Comparison of ENCODE assay signal across 26 mouse cellular contexts in the genomic region with DNA sequence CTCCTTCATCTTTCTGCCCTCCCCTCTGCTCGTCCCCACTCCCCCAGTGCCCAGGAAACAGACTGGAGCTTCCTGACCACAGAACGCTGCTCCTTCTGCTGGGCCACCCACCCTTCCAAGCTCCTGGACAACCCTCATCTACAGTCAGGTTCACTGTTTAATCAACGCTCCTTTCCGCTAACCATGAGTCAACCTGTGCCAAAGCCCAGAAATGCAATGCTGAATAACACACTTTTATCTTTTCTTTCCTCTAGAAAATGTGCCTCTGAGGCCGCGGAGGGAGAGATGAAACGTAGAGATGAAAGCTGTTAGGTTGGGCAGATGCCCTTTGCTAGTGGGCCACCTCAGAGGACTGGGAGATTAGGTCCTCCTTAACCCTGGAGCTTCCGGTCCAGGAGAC. TPM values are rescaled to one million over a fixed set of nuclear protein-coding genes. Genes with fewer than 3 reads are reported as not detected.
A peak's percentile ranks its signal among the peaks of the same experiment; 100 is the strongest.
DNase-seq lines count a peak whose midpoint lies in the region; ATAC-seq lines count a peak whose summit lies in the region.
"Had no signal": no experiment of that assay in that cellular context is flagged by ENCODE, and none has a peak within 500 bp of the region (broad histone marks: within the 10 kb centered on the region; RNA-seq: fewer than 3 reads in every experiment).

No protein-coding gene starts in this region.

- peaks cover 5% of the 10 kb centered on the region; the same call in 1 of the 2 replicates for H3K4me1 ChIP-seq in midbrain, embryonic 11.5 days (ENCODE audit: control insufficient read depth, insufficient read depth, low read length)
- peaks cover 14% of the 10 kb centered on the region; the same call in 1 of the 2 replicates for H3K4me1 ChIP-seq in midbrain, embryonic 10.5 days
- H3K4me1 ChIP-seq in liver, embryonic 15.5 days (replicated peaks): peaks cover 34% of the 10 kb centered on the region
- no peaks in the 10 kb centered on the region for H3K4me1 ChIP-seq in hindbrain, embryonic 16.5 days (ENCODE audit: control insufficient read depth, insufficient read depth, low read depth, low read length)
- H3K4me1 ChIP-seq: lung, embryonic 15.5 days had no signal

- no peak overlapping the region for H3K27ac ChIP-seq in midbrain, embryonic 11.5 days (ENCODE audit: low read depth, low read length)
- H3K27ac ChIP-seq in midbrain, embryonic 10.5 days (replicated peaks): no peak overlapping the region
- peak overlapping the region; percentile 73 for H3K27ac ChIP-seq in liver, embryonic 15.5 days (replicated peaks)
- H3K27ac ChIP-seq in hindbrain, embryonic 16.5 days (ENCODE audit: low read depth, low read length): no peak overlapping the region
- H3K27ac ChIP-seq: forebrain, embryonic 10.5 days; forebrain, embryonic 15.5 days; heart, embryonic 13.5 days; hindbrain, embryonic 15.5 days; limb, embryonic 10.5 days; limb, embryonic 15.5 days; lung, embryonic 15.5 days; neural tube, embryonic 13.5 days had no signal

- peaks cover 4% of the 10 kb centered on the region; the same call in 1 of the 2 replicates for H3K27me3 ChIP-seq in midbrain, embryonic 11.5 days (ENCODE audit: control insufficient read depth, insufficient read depth, low read length)
- peaks cover 42% of the 10 kb centered on the region for H3K27me3 ChIP-seq in midbrain, embryonic 10.5 days (ENCODE audit: low read depth, poor library complexity, severe bottlenecking)
- no peaks in the 10 kb centered on the region for H3K27me3 ChIP-seq in liver, embryonic 15.5 days
- H3K27me3 ChIP-seq in hindbrain, embryonic 16.5 days (replicated peaks; ENCODE audit: control insufficient read depth, insufficient read depth, low read length): no peaks in the 10 kb centered on the region; the same call in 1 of the 2 replicates
- H3K27me3 ChIP-seq: forebrain, embryonic 15.5 days; heart, embryonic 13.5 days; lung, embryonic 15.5 days had no signal

- H3K9me3 ChIP-seq in midbrain, embryonic 11.5 days (ENCODE audit: control insufficient read depth, low read length): no peaks in the 10 kb centered on the region
- H3K9me3 ChIP-seq in midbrain, embryonic 10.5 days (replicated peaks): no peaks in the 10 kb centered on the region
- H3K9me3 ChIP-seq in liver, embryonic 15.5 days (replicated peaks): no peaks in the 10 kb centered on the region
- H3K9me3 ChIP-seq in hindbrain, embryonic 16.5 days (ENCODE audit: control insufficient read depth, low read length): no peaks in the 10 kb centered on the region
- H3K9me3 ChIP-seq: forebrain, embryonic 10.5 days; forebrain, embryonic 15.5 days; heart, embryonic 13.5 days; hindbrain, embryonic 15.5 days; limb, embryonic 10.5 days; limb, embryonic 15.5 days; lung, embryonic 15.5 days; neural tube, embryonic 13.5 days had no signal

- no peak for ATAC-seq in midbrain, embryonic 11.5 days (ENCODE audit: low FRiP score)
- ATAC-seq in liver, embryonic 15.5 days (ENCODE audit: insufficient read depth): 0 out of 2 replicates have a peak, but pooled peaks have one; percentile 28
- ATAC-seq in hindbrain, embryonic 16.5 days: no peak
- ATAC-seq: forebrain, embryonic 15.5 days; intestine, embryonic 16.5 days had no signal

- no peak overlapping the region for H3K9ac ChIP-seq in midbrain, embryonic 11.5 days (ENCODE audit: low read length)
- peak overlapping the region; percentile 19; the same call in 1 of the 2 replicates for H3K9ac ChIP-seq in liver, embryonic 15.5 days
- H3K9ac ChIP-seq in hindbrain, embryonic 16.5 days (ENCODE audit: low read depth, low read length): no peak overlapping the region
- H3K9ac ChIP-seq: forebrain, embryonic 15.5 days; heart, embryonic 13.5 days; hindbrain, embryonic 15.5 days; limb, embryonic 15.5 days; lung, embryonic 15.5 days; neural tube, embryonic 13.5 days had no signal

- DNase-seq in midbrain, embryonic 11.5 days (ENCODE audit: low spot score, missing footprints): peak; percentile 61
- no peak for DNase-seq in midbrain, embryonic 10.5 days (ENCODE audit: low spot score)
- DNase-seq in liver (peak; percentile 32), MN1 (ENCODE audit: low spot score) (no peak)
- no peak for DNase-seq in frontal cortex, postnatal 14 days (ENCODE audit: low spot score in 2 of 2)
- DNase-seq: adrenal gland, adult 2 months; adrenal gland, postnatal 36 days; cerebellum, adult 2 months; cerebellum, postnatal 14 days; heart, postnatal 10 days; kidney, adult 9 months; kidney, postnatal 10 days; layer of hippocampus, postnatal 36 days; thymus, adult 2 months; thymus, postnatal 36 days had no signal

- H3K36me3 ChIP-seq in midbrain, embryonic 11.5 days (ENCODE audit: control insufficient read depth, insufficient read depth, low read length): no peaks in the 10 kb centered on the region
- H3K36me3 ChIP-seq in midbrain, embryonic 10.5 days: no peaks in the 10 kb centered on the region
- peaks cover 3% of the 10 kb centered on the region for H3K36me3 ChIP-seq in liver, embryonic 15.5 days (replicated peaks)
- no peaks in the 10 kb centered on the region for H3K36me3 ChIP-seq in hindbrain, embryonic 16.5 days (ENCODE audit: control insufficient read depth, insufficient read depth, low read length)
- H3K36me3 ChIP-seq: forebrain, embryonic 10.5 days; forebrain, embryonic 15.5 days; heart, embryonic 13.5 days; hindbrain, embryonic 15.5 days; limb, embryonic 10.5 days; limb, embryonic 15.5 days; lung, embryonic 15.5 days; neural tube, embryonic 13.5 days had no signal

- WGBS in midbrain, embryonic 11.5 days: 91% methylated on average over 8 of the region's 8 CpGs
- WGBS in midbrain, embryonic 10.5 days: 90% methylated on average over 8 of the region's 8 CpGs
- WGBS in liver, embryonic 15.5 days (ENCODE audit: insufficient replicate concordance): 32% methylated on average over 8 of the region's 8 CpGs
- 89% methylated on average over 8 of the region's 8 CpGs for whole genome bisulfite sequencing in hindbrain, embryonic 16.5 days

- no peak overlapping the region for H3K4me2 ChIP-seq in midbrain, embryonic 11.5 days
- peak overlapping the region; percentile 88 for H3K4me2 ChIP-seq in liver, embryonic 15.5 days
- no peak overlapping the region for H3K4me2 ChIP-seq in hindbrain, embryonic 16.5 days (ENCODE audit: low read length)
- H3K4me2 ChIP-seq: forebrain, embryonic 15.5 days; heart, embryonic 13.5 days; hindbrain, embryonic 15.5 days; limb, embryonic 15.5 days; lung, embryonic 15.5 days; neural tube, embryonic 13.5 days had no signal

- no peak overlapping the region for H3K4me3 ChIP-seq in midbrain, embryonic 11.5 days (ENCODE audit: low read depth, low read length)
- H3K4me3 ChIP-seq in midbrain, embryonic 10.5 days: no peak overlapping the region
- H3K4me3 ChIP-seq in liver, embryonic 15.5 days (replicated peaks): peak overlapping the region; percentile 90
- no peak overlapping the region for H3K4me3 ChIP-seq in hindbrain, embryonic 16.5 days (ENCODE audit: low read length)
- H3K4me3 ChIP-seq: forebrain, embryonic 10.5 days; forebrain, embryonic 15.5 days; heart, embryonic 13.5 days; hindbrain, embryonic 15.5 days; limb, embryonic 10.5 days; limb, embryonic 15.5 days; lung, embryonic 15.5 days; neural tube, embryonic 13.5 days had no signal

RNA-seq across cellular contexts. Expression of a gene that starts 2.6 kb away (rescaled TPM):
- 2.0 and 2.2 TPM in 2 replicates for polyA plus RNA-seq in midbrain, embryonic 11.5 days (2014; fragmentation: Nextera tagmentation; extraction: Ambion mirVana)
- polyA plus RNA-seq in midbrain, embryonic 10.5 days (2016; fragmentation: Nextera tagmentation; extraction: Ambion mirVana): 1.3 and 2.2 TPM in 2 replicates
- 9.7 and 10.6 TPM in 2 replicates for polyA plus RNA-seq in liver, embryonic 15.5 days (2015; fragmentation: Nextera tagmentation; extraction: Ambion mirVana)
- polyA plus RNA-seq in hindbrain, embryonic 16.5 days (2015; fragmentation: Nextera tagmentation; extraction: Ambion mirVana): 2.1 and 2.5 TPM in 2 replicates

RNA-seq across cellular contexts. Expression of a gene that starts 43.6 kb away (rescaled TPM):
- 39.2 and 39.9 TPM in 2 replicates for polyA plus RNA-seq in midbrain, embryonic 11.5 days (2014; fragmentation: Nextera tagmentation; extraction: Ambion mirVana)
- 42.5 and 45.7 TPM in 2 replicates for polyA plus RNA-seq in midbrain, embryonic 10.5 days (2016; fragmentation: Nextera tagmentation; extraction: Ambion mirVana)
- polyA plus RNA-seq in liver, embryonic 15.5 days (2015; fragmentation: Nextera tagmentation; extraction: Ambion mirVana): 16.5 and 17.2 TPM in 2 replicates
- polyA plus RNA-seq in hindbrain, embryonic 16.5 days (2015; fragmentation: Nextera tagmentation; extraction: Ambion mirVana): 22.5 and 25.3 TPM in 2 replicates

Comparison
In these comparisons a context has a peak if more than half of its experiments do, and no peak if none do; other contexts are left out.
1. DNase-seq: peak in midbrain, embryonic 11.5 days (single experiment) and liver (single experiment); none in midbrain, embryonic 10.5 days (single experiment), MN1 (single experiment) and frontal cortex, postnatal 14 days (0 of 2).